Mouse (Mus musculus): ENCODE results near the gene Ckap5. TPM values are rescaled to one million over a fixed set of nuclear protein-coding genes. Genes with fewer than 3 reads are reported as not detected.

Ckap5 gene
- polyA plus RNA-seq, 1 experiment = 5.9 TPM

DNA sequence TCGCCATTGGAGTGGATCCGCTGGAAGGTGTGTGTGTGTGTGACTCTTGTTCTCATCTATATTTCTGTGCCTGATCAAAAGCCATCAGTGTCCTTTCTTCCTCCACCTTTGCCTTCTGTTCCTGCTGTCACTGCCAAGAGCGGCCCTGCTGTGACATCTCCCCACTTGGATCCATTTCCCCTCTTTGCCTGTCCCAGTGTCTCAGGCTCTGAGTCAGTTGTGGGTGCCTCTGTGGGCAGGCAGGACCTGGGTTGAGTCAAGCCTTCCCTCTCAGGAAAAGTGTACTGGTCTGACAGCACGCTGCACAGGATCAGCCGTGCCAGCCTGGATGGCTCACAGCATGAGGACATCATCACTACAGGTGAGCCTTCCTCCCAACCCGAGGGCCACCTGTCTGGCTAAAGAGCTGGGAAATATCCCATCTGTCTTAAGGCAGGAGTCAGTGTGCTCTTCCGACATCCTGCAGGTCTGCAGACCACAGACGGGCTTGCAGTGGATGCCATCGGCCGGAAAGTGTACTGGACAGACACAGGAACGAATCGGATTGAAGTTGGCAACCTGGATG is 34.4 kb upstream of the Ckap5 start:
- TF ChIP-seq CTCF (conservative IDR thresholded peaks at IDR 0.05; ENCODE audit: insufficient read depth, insufficient read length, low read depth, low read length) (no peak), POLR2A (IDR thresholded peaks at IDR 0.05; ENCODE audit: low read depth, low read length) (no peak)
- no peak overlapping the region for H3K4me3 ChIP-seq (ENCODE audit: insufficient read depth, low read depth, low read length)
- WGBS = 95% methylated on average over 12 of the region's 12 CpGs
- no peaks in the 10 kb centered on the region for H3K27me3 ChIP-seq (replicated peaks; ENCODE audit: control insufficient read depth, insufficient read depth, low read length)
- no peaks in the 10 kb centered on the region for H3K4me1 ChIP-seq (ENCODE audit: control insufficient read depth, insufficient read depth, low read length)
- DNase-seq = no peak
- no peaks in the 10 kb centered on the region; the same call in 1 of the 2 replicates for H3K36me3 ChIP-seq (ENCODE audit: control insufficient read depth, insufficient read depth, low read length)
- no peak overlapping the region for H3K27ac ChIP-seq (ENCODE audit: insufficient read depth, low read depth, low read length)

DNA sequence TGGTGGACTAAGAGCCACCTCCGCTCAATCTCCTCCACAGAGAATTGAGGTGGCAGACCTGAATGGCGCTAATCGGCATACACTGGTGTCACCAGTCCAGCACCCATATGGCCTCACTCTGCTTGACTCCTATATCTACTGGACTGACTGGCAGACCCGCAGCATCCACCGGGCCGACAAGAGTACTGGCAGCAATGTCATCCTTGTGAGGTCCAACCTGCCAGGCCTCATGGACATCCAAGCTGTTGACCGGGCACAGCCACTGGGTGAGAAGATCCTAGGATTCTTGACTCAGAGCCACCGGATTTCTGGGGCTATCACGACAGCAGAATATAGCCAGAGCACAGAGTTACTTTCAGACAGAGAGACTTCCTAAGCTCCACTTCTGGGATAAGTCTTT is 32.6 kb upstream of the Ckap5 start:
- 96% methylated on average over 9 of the region's 9 CpGs for WGBS
- no peaks in the 10 kb centered on the region for H3K4me1 ChIP-seq (ENCODE audit: control insufficient read depth, insufficient read depth, low read length)
- H3K4me3 ChIP-seq (ENCODE audit: insufficient read depth, low read depth, low read length) = no peak overlapping the region
- TF ChIP-seq CTCF (conservative IDR thresholded peaks at IDR 0.05; ENCODE audit: insufficient read depth, insufficient read length, low read depth, low read length) (no peak), POLR2A (IDR thresholded peaks at IDR 0.05; ENCODE audit: low read depth, low read length) (no peak)
- DNase-seq = no peak
- H3K27ac ChIP-seq (ENCODE audit: insufficient read depth, low read depth, low read length) = no peak overlapping the region
- H3K27me3 ChIP-seq (replicated peaks; ENCODE audit: control insufficient read depth, insufficient read depth, low read length) = no peaks in the 10 kb centered on the region
- H3K36me3 ChIP-seq (ENCODE audit: control insufficient read depth, insufficient read depth, low read length) = no peaks in the 10 kb centered on the region

GRCm38 (mm10) chr2:91498093-91498719 is 28.4 kb upstream of the Ckap5 start:
- no peak overlapping the region for H3K4me3 ChIP-seq (ENCODE audit: insufficient read depth, low read depth, low read length)
- no peak overlapping the region for H3K27ac ChIP-seq (ENCODE audit: insufficient read depth, low read depth, low read length)
- 75% methylated on average over 8 of the region's 8 CpGs for WGBS
- H3K27me3 ChIP-seq (replicated peaks; ENCODE audit: control insufficient read depth, insufficient read depth, low read length) = no peaks in the 10 kb centered on the region
- H3K36me3 ChIP-seq (ENCODE audit: control insufficient read depth, insufficient read depth, low read length) = no peaks in the 10 kb centered on the region
- TF ChIP-seq CTCF (conservative IDR thresholded peaks at IDR 0.05; ENCODE audit: insufficient read depth, insufficient read length, low read depth, low read length) (no peak), POLR2A (IDR thresholded peaks at IDR 0.05; ENCODE audit: low read depth, low read length) (no peak)
- no peaks in the 10 kb centered on the region for H3K4me1 ChIP-seq (ENCODE audit: control insufficient read depth, insufficient read depth, low read length)
- no peak for DNase-seq

DNA sequence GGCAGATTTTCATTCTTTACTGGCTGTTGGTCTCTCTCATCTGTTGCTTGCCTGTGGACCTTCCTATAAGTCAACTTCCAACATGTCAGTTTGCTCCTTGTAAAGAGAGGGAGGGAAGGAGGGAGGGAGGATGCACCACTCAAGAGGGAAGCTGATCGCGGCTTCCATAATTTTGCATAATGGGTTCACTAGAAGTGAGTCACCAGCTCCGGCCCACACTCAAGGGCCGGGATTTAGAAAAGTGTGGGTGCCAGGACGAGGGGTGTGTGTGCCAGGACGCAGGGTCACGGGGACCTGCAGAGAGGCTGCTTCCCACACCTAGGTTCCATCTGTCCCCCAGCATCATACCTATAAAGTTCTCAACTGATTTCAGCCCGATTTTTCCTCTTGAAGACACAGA is 18.5 kb upstream of the Ckap5 start:
- no peaks in the 10 kb centered on the region for H3K36me3 ChIP-seq (ENCODE audit: control insufficient read depth, insufficient read depth, low read length)
- H3K4me3 ChIP-seq (ENCODE audit: insufficient read depth, low read depth, low read length) = no peak overlapping the region
- WGBS = 93% methylated on average over 8 of the region's 8 CpGs

GRCm38 (mm10) chr2:91517186-91517585 is 9.4 kb upstream of the Ckap5 start:
- no peaks in the 10 kb centered on the region for H3K36me3 ChIP-seq (ENCODE audit: control insufficient read depth, insufficient read depth, low read length)
- 45% methylated on average over 2 of the region's 2 CpGs for WGBS
- H3K4me1 ChIP-seq (ENCODE audit: control insufficient read depth, insufficient read depth, low read length) = no peaks in the 10 kb centered on the region
- no peak overlapping the region for H3K27ac ChIP-seq (ENCODE audit: insufficient read depth, low read depth, low read length)
- no peak overlapping the region for H3K4me3 ChIP-seq (ENCODE audit: insufficient read depth, low read depth, low read length)
- TF ChIP-seq POLR2A (IDR thresholded peaks at IDR 0.05; ENCODE audit: low read depth, low read length) = no peak
- no peak for TF ChIP-seq CTCF (conservative IDR thresholded peaks at IDR 0.05; ENCODE audit: insufficient read depth, insufficient read length, low read depth, low read length)
- DNase-seq = no peak
- H3K27me3 ChIP-seq (replicated peaks; ENCODE audit: control insufficient read depth, insufficient read depth, low read length) = no peaks in the 10 kb centered on the region

More for the DNA sequence above, 18.5 kb upstream of the Ckap5 start:
- DNase-seq = no peak
- H3K27me3 ChIP-seq (replicated peaks; ENCODE audit: control insufficient read depth, insufficient read depth, low read length) = no peaks in the 10 kb centered on the region
- no peaks in the 10 kb centered on the region for H3K4me1 ChIP-seq (ENCODE audit: control insufficient read depth, insufficient read depth, low read length)
- TF ChIP-seq CTCF (conservative IDR thresholded peaks at IDR 0.05; ENCODE audit: insufficient read depth, insufficient read length, low read depth, low read length) (no peak), POLR2A (IDR thresholded peaks at IDR 0.05; ENCODE audit: low read depth, low read length) (no peak)
- H3K27ac ChIP-seq (ENCODE audit: insufficient read depth, low read depth, low read length) = no peak overlapping the region

DNA sequence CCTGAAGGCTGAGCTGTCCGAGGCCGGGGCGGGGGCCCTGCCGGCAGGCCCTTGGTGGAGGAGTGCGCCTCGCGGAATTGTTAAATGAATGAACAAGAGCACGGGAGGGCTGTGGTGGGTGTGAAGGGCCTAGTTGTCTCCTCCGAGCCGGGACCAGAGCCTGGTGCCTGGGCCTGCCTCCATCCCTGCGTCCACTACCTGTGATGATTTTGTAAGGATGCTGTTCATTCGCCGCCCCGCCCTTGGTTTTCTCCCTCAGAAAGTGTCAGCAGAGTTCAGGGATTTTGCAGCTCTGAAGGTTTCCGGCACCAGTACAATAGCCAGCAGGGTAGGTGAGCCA is 555 bp downstream of the Ckap5 start:
- peak; percentile 17 for DNase-seq
- WGBS = 1% methylated on average over 12 of the region's 15 CpGs
- Histone ChIP-seq H3K4me1 (ENCODE audit: control insufficient read depth, insufficient read depth, low read length) (no peaks in the 10 kb centered on the region; the same call in 1 of the 2 replicates), H3K4me3 (ENCODE audit: insufficient read depth, low read depth, low read length) (peak overlapping the region; percentile 88), H3K27me3 (replicated peaks; ENCODE audit: control insufficient read depth, insufficient read depth, low read length) (no peaks in the 10 kb centered on the region), H3K27ac (ENCODE audit: insufficient read depth, low read depth, low read length) (no peak overlapping the region), H3K36me3 (ENCODE audit: control insufficient read depth, insufficient read depth, low read length) (no peaks in the 10 kb centered on the region)
- TF ChIP-seq CTCF (conservative IDR thresholded peaks at IDR 0.05; ENCODE audit: insufficient read depth, insufficient read length, low read depth, low read length) (no peak), POLR2A (IDR thresholded peaks at IDR 0.05; ENCODE audit: low read depth, low read length) (no peak)

DNA sequence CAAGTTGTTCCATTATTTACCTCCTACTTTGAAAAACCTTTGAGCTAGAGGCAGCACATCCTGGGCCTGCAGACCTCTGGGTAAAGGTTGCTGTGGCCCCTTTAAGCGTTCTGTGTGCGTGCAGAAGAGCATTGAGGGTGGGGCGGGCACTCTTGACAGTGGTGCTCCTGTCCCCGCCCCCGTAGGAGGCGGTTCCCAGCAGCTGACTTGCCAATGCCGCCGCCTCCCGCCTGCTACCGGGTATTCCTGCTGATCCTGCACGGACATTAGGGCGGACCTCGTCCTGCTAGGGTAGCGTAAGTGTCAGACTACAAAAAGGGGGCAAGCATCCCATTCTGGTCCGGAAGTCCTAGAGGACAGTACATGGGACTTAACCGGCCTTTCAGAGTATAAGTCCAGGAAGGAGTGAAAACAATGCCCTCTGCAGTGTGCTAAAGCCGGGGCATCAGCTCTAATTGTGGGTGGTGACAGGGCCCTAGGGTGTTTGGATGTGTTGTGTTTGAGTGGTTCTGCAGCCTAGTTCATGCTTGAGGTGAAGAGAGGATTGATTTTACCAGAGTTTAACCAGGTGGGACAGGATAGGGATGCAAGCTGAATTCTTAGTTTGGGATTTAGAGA is 11.1 kb downstream of the Ckap5 start:
- Histone ChIP-seq H3K36me3 (ENCODE audit: control insufficient read depth, insufficient read depth, low read length) (no peaks in the 10 kb centered on the region), H3K27ac (ENCODE audit: insufficient read depth, low read depth, low read length) (no peak overlapping the region), H3K4me1 (ENCODE audit: control insufficient read depth, insufficient read depth, low read length) (peaks cover 4% of the 10 kb centered on the region; the same call in 1 of the 2 replicates), H3K4me3 (ENCODE audit: insufficient read depth, low read depth, low read length) (peak overlapping the region; percentile 75), H3K27me3 (replicated peaks; ENCODE audit: control insufficient read depth, insufficient read depth, low read length) (no peaks in the 10 kb centered on the region)
- DNase-seq = peak; percentile 97
- whole genome bisulfite sequencing = under 1% methylated on average over 17 of the region's 17 CpGs
- no peak for TF ChIP-seq CTCF (conservative IDR thresholded peaks at IDR 0.05; ENCODE audit: insufficient read depth, insufficient read length, low read depth, low read length)
- no peak for TF ChIP-seq POLR2A (IDR thresholded peaks at IDR 0.05; ENCODE audit: low read depth, low read length)
